Mouse (Mus musculus) midbrain, embryonic 10.5 days (tissue): ENCODE measurements around the gene Mb. TPM values are rescaled to one million over a fixed set of nuclear protein-coding genes. Genes with fewer than 3 reads are reported as not detected.

ENCODE experiments used
- DNase-seq: peaks from one replicate; pipeline ENCODE4 v3.0.0-alpha.2; 2017; ENCODE audit warnings: low spot score
- H3K27ac ChIP-seq: fragments of 300-500 bp; sonication (generic); replicated peaks from 2 replicates; pipeline ENCODE4 v1.5.1; 2016; ENCODE audit warnings: mild to moderate bottlenecking
- H3K27me3 ChIP-seq: fragments of 300-500 bp; sonication (generic); 2 replicates; pipeline ENCODE4 v1.6.1; 2016; ENCODE audit warnings: low read depth, mild to moderate bottlenecking; ENCODE audit not compliant: poor library complexity, severe bottlenecking
- H3K36me3 ChIP-seq: fragments of 300-500 bp; sonication (generic); 2 replicates; pipeline ENCODE4 v1.6.1; 2016; ENCODE audit warnings: mild to moderate bottlenecking, moderate library complexity
- H3K4me1 ChIP-seq: fragments of 300-500 bp; sonication (generic); 2 replicates; pipeline ENCODE4 v1.6.1; 2016
- H3K4me3 ChIP-seq: fragments of 300-500 bp; sonication (generic); 2 replicates; pipeline ENCODE4 v1.5.1; 2016; ENCODE audit warnings: mild to moderate bottlenecking, moderate library complexity
- H3K9me3 ChIP-seq: fragments of 300-500 bp; sonication (generic); replicated peaks from 2 replicates; pipeline ENCODE4 v1.6.1; 2016; ENCODE audit warnings: mild to moderate bottlenecking
- WGBS: fragments of 180-500 bp; shearing (Covaris S2); methylation state at CpG from one replicate; pipeline ENCODE4 v1.1.7; 2016; 5-methylcytosine and 5-hydroxymethylcytosine counted together
- polyA plus RNA-seq: library from polyadenylated mRNA; unstranded; fragments of >200 nt; fragmentation: Nextera tagmentation; extraction: Ambion mirVana; gene quantifications from 2 replicates; pipeline ENCODE4 v1.2.1, GENCODE M21; 2016

Gene Mb
- polyA plus RNA-seq, 1 experiment from 2014 or later, result 0.25 TPM

- no peaks in the 10 kb centered on the region for H3K36me3 ChIP-seq
- H3K9me3 ChIP-seq, result no peaks in the 10 kb centered on the region
- no peaks in the 10 kb centered on the region for H3K27me3 ChIP-seq
- peak overlapping the region; percentile 80 for H3K27ac ChIP-seq
- H3K4me1 ChIP-seq, result peaks cover 23% of the 10 kb centered on the region
- 79% methylated on average over 11 of the region's 11 CpGs for WGBS
- no peak overlapping the region for H3K4me3 ChIP-seq
- no peak for DNase-seq
Observed at GRCm38 (mm10) chr15:77036320-77036988, 14.0 kb downstream of the Mb start.

DNA sequence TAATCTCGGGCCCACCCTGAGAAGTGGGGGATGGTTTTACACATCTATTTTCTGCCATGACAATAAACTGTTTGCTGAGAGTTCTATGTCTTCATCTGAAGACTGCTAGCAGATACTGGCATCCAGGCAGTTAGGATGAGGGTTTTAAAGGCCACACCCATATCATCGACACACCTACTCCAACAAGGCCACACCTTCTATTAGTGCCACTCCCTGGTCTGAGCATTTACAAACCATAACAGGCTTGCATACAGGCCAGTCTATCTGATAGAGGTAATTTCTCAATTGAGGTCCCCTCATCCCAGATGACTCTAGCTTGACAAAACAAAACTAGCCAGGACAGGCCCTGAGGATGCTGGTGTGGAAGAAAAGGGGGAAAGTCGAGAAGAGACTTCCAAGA is 14.8 kb downstream of the Mb start:
- Histone ChIP-seq H3K36me3 (no peaks in the 10 kb centered on the region), H3K9me3 (no peaks in the 10 kb centered on the region), H3K27ac (peak overlapping the region; percentile 55; the same call in 1 of the 2 replicates), H3K4me1 (peaks cover 23% of the 10 kb centered on the region), H3K27me3 (no peaks in the 10 kb centered on the region), H3K4me3 (no peak overlapping the region)
- WGBS, result 90% methylated on average over 3 of the region's 3 CpGs
- DNase-seq, result no peak

DNA sequence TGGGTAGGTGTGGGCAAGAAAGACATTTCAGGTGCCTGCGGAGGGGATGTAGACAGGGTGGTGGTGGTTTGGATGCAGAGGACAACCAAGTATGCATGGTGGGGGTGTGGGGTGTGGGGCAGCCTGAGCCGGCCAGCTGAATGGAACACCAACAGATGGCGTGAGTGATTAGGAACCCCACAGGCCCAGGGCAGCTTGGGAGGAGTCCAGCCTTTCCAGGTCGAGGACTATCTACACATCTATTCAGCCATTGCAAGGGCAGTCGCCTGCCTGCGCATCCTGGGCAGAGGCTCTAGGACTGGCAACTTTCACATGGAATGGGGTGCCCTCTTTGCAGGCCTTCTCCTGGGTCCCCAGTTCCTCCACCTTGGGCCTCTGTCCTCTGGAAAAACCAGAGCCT is 15.9 kb downstream of the Mb start:
- H3K4me3 ChIP-seq, result no peak overlapping the region
- DNase-seq, result no peak
- 0 out of 2 replicates have a peak overlapping the region, but pooled peaks have one; percentile 13 for H3K27ac ChIP-seq
- WGBS, result 82% methylated on average over 6 of the region's 6 CpGs
- no peaks in the 10 kb centered on the region for H3K27me3 ChIP-seq
- H3K36me3 ChIP-seq, result no peaks in the 10 kb centered on the region
- no peaks in the 10 kb centered on the region for H3K9me3 ChIP-seq
- peaks cover 19% of the 10 kb centered on the region for H3K4me1 ChIP-seq

GRCm38 (mm10) chr15:77031271-77031670 is 19.2 kb downstream of the Mb start:
- WGBS, result 52% methylated on average over 3 of the region's 3 CpGs
- no peak for DNase-seq
- Histone ChIP-seq H3K27ac (no peak overlapping the region), H3K9me3 (no peaks in the 10 kb centered on the region), H3K4me3 (no peak overlapping the region), H3K27me3 (no peaks in the 10 kb centered on the region), H3K36me3 (no peaks in the 10 kb centered on the region), H3K4me1 (peaks cover 9% of the 10 kb centered on the region)

DNA sequence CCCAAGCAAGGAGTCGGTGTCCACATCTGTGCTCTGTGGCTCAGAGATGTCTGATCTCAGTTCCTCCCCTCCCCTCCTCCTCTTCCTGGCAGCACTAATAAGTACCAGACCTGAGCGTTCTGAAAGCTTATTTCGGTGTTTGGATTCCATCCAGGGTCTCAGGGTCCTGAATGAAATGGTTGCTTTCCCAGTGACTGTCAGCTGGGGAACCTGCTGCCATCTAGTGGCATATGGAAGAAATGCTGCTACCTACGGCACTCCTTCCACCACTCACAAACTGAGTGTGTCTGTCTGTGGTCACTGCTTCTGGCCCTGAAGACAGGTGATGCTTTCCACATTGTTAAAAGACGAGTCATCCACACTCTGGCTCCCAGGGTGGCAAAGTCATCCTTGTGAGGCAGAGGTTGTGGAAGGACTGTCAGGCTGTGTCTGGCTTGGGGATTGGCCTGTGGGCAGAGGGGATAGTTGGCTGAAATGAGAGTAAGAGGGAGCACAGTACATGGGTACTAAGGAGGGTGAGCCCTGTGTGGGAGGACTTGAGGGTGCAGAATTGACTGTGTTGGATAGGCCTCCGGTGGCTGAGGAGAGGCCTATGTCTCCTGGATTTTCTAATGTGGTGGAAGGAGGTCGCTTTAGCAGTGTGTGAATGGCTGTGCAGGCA is 21.0 kb downstream of the Mb start:
- Histone ChIP-seq H3K36me3 (no peaks in the 10 kb centered on the region), H3K27me3 (no peaks in the 10 kb centered on the region), H3K27ac (no peak overlapping the region), H3K4me1 (peaks cover 20% of the 10 kb centered on the region), H3K9me3 (no peaks in the 10 kb centered on the region), H3K4me3 (no peak overlapping the region)
- DNase-seq, result peak; percentile 71
- WGBS, result 36% methylated on average over 7 of the region's 7 CpGs

DNA sequence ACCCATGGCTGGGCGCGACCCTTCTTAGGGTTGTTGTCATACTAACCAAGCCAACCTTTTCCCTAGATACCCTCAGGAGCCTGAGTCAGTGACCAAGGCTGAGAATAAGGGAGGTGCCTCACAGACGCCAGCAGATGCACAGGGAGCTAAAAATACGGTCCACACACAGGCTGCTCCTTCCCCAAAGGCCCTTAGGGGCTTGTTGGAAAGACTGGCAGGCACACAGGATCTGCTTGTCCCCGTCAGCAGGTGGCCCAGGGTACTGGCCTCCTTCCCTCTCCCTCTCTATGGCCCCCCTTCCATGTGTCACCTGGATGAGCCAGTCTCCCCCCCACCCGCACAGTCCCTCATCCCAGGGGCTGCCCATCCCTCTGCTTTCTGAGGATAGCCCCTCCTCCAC is 22.8 kb downstream of the Mb start:
- WGBS, result 73% methylated on average over 6 of the region's 6 CpGs
- DNase-seq, result no peak
- no peaks in the 10 kb centered on the region for H3K9me3 ChIP-seq
- H3K27me3 ChIP-seq, result no peaks in the 10 kb centered on the region
- no peaks in the 10 kb centered on the region for H3K36me3 ChIP-seq
- no peak overlapping the region for H3K4me3 ChIP-seq
- peak overlapping the region; percentile 49; the same call in 1 of the 2 replicates for H3K27ac ChIP-seq
- H3K4me1 ChIP-seq, result peaks cover 20% of the 10 kb centered on the region

GRCm38 (mm10) chr15:77027117-77027516 is 23.4 kb downstream of the Mb start:
- Histone ChIP-seq H3K36me3 (no peaks in the 10 kb centered on the region), H3K4me3 (no peak overlapping the region), H3K27me3 (no peaks in the 10 kb centered on the region), H3K4me1 (peaks cover 20% of the 10 kb centered on the region), H3K27ac (peak overlapping the region; percentile 49; the same call in 1 of the 2 replicates), H3K9me3 (no peaks in the 10 kb centered on the region)
- DNase-seq, result no peak
- WGBS, result 89% methylated on average over 3 of the region's 3 CpGs

- H3K4me3 ChIP-seq, result no peak overlapping the region
- DNase-seq, result no peak
- H3K27ac ChIP-seq, result peak overlapping the region; percentile 55; the same call in 1 of the 2 replicates
- H3K27me3 ChIP-seq, result no peaks in the 10 kb centered on the region
- H3K9me3 ChIP-seq, result no peaks in the 10 kb centered on the region
- peaks cover 20% of the 10 kb centered on the region for H3K4me1 ChIP-seq
- 64% methylated on average over 5 of the region's 5 CpGs for WGBS
- H3K36me3 ChIP-seq, result no peaks in the 10 kb centered on the region
Observed at GRCm38 (mm10) chr15:77025884-77026583, 24.4 kb downstream of the Mb start.

DNA sequence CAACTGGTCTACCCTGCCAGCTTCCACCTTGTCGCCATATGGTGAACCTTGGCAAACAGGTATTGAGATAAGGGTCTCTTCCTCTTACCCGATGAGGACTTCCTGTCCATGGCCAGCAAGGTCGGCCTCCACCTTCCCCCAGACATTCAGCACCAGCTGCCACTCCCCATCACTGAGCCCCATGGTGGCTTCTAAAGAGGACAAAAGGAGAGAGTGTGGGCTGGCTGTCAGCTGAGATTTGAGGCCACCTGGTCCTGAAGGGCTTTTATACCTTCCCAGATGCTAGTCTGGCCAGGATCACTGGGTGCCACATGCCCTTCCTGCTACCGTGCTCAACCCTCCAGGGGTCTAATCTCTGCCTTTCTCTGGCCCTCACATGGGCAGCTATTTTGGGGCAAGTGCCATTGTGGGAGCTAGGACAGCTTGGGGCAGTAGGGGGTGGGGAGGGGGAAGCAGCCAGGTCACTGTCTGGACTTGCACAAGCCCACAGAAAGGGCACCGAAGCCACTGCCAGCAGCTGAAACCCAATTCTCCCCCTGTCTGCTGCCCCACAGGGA is 28.0 kb downstream of the Mb start:
- no peaks in the 10 kb centered on the region for H3K9me3 ChIP-seq
- no peak overlapping the region for H3K27ac ChIP-seq
- no peak overlapping the region for H3K4me3 ChIP-seq
- no peaks in the 10 kb centered on the region for H3K27me3 ChIP-seq
- no peaks in the 10 kb centered on the region for H3K36me3 ChIP-seq
- 81% methylated on average over 5 of the region's 5 CpGs for WGBS
- peaks cover 13% of the 10 kb centered on the region for H3K4me1 ChIP-seq
- DNase-seq, result no peak

GRCm38 (mm10) chr15:77021851-77022250 is 28.6 kb downstream of the Mb start:
- Histone ChIP-seq H3K27me3 (no peaks in the 10 kb centered on the region), H3K27ac (no peak overlapping the region), H3K4me3 (no peak overlapping the region), H3K36me3 (no peaks in the 10 kb centered on the region), H3K4me1 (peaks cover 13% of the 10 kb centered on the region), H3K9me3 (no peaks in the 10 kb centered on the region)
- 86% methylated on average over 4 of the region's 4 CpGs for WGBS
- no peak for DNase-seq

DNA sequence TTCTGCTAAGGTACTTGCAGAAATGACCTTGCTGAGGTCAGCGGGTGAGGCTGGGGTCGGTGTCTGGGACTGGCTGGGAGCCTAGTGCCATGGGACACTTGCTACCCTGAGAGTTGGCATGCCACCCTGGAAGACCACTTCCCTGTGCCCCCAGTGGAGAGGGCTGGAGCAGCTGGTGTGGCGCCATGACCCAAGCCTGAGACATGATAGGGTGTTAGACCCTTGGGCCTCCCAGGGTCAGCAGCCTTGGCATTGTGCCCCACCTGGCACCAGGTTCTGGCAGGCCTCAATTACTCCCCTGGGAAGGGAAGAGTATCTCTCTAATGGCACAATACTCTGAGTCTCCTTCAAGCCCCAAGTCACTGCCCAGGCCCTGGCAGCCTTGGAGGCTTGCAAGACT is 29.4 kb downstream of the Mb start:
- peaks cover 8% of the 10 kb centered on the region for H3K4me1 ChIP-seq
- no peaks in the 10 kb centered on the region for H3K9me3 ChIP-seq
- DNase-seq, result no peak
- H3K27me3 ChIP-seq, result no peaks in the 10 kb centered on the region
- WGBS, result 90% methylated on average over 3 of the region's 3 CpGs
- H3K4me3 ChIP-seq, result no peak overlapping the region
- no peak overlapping the region for H3K27ac ChIP-seq
- no peaks in the 10 kb centered on the region for H3K36me3 ChIP-seq

DNA sequence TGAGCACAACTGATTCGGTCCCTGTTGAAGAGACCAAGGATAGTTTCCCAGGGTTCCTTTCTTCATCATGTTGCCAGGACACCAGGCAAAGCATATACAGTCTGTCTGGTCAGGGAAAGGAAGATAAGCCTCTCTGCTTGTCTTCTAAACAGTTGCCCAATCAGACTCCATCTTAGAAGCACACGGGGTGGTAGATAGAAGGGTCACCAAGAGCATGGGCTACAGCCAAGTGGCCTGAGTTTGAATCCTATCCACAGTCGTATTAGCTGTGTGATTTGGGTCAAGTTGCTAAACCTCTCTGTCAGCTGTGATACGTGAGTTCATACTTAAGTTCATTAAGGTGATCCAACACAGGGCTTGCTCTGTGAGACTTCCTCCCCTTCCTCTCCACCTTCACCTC is 30.3 kb downstream of the Mb start:
- whole genome bisulfite sequencing, result 86% methylated on average over 4 of the region's 4 CpGs
- Histone ChIP-seq H3K27ac (no peak overlapping the region), H3K9me3 (no peaks in the 10 kb centered on the region), H3K27me3 (no peaks in the 10 kb centered on the region), H3K36me3 (no peaks in the 10 kb centered on the region), H3K4me1 (peaks cover under 1% of the 10 kb centered on the region; the same call in 1 of the 2 replicates), H3K4me3 (no peak overlapping the region)
- DNase-seq, result no peak
